Mouse (Mus musculus) CD4-positive, CD25-positive, alpha-beta regulatory T cell, adult 4 months (primary cell): Measurements from ENCODE around the gene Sorbs2. TPM values are rescaled to one million over a fixed set of nuclear protein-coding genes. Genes with fewer than 3 reads are reported as not detected.
"Not testable (repeated sequence)": the region's sequence is repeated elsewhere in the genome, so short reads cannot be mapped to it uniquely, and the experiment has no call there.

ENCODE experiments used
- ATAC-seq: one replicate; pipeline ENCODE4 v1.8.0; 2017
- polyA plus RNA-seq, 2 experiments: library from polyadenylated mRNA; unstranded; fragments of 100-300 nt; shearing (Covaris generic); gene quantifications; one replicate each; pipeline ENCODE4 v1.2.1; 2017

Gene Sorbs2
- polyA plus RNA-seq, 2 experiments from 2014 or later: 0.30 to 0.96 TPM

- ATAC-seq: no peak
Observed at GRCm38 (mm10) chr8:45845906-45846305, 338.3 kb downstream of the Sorbs2 start.

- ATAC-seq: no peak
Observed at GRCm38 (mm10) chr8:45855118-45855517, 347.5 kb downstream of the Sorbs2 start.

- ATAC-seq: no peak
Observed at GRCm38 (mm10) chr8:45857734-45858133, 350.1 kb downstream of the Sorbs2 start.

- no peak for ATAC-seq
Observed at GRCm38 (mm10) chr8:45858391-45858790, 350.8 kb downstream of the Sorbs2 start.

- ATAC-seq: not testable (repeated sequence)
Observed at GRCm38 (mm10) chr8:45871587-45871986, 364.0 kb downstream of the Sorbs2 start.

GRCm38 (mm10) chr8:45872077-45872476, 364.5 kb downstream of the Sorbs2 start:
- ATAC-seq: no peak

- ATAC-seq: no peak
Observed at GRCm38 (mm10) chr8:45874945-45875626, 367.5 kb downstream of the Sorbs2 start.

- ATAC-seq: no peak
Observed at GRCm38 (mm10) chr8:45876397-45876796, 368.8 kb downstream of the Sorbs2 start.

Other genes starting within 250 kb of the Sorbs2 start
- not detected for gene F11, start 245.8 kb upstream of the Sorbs2 start, polyA plus RNA-seq
- under 1 TPM in 1 of 2 experiments, not detected in 1; 0.43 TPM for gene Klkb1, start 212.9 kb upstream of the Sorbs2 start, polyA plus RNA-seq
- not detected for gene Gm45753, start 199.3 kb upstream of the Sorbs2 start, polyA plus RNA-seq
- gene Cyp4v3, start 174.6 kb upstream of the Sorbs2 start, polyA plus RNA-seq: 10 to 100 TPM; 15.4 to 17.4 TPM
- gene Fam149a, start 125.5 kb upstream of the Sorbs2 start, polyA plus RNA-seq: not detected
- under 1 TPM; 0.79 to 0.93 TPM for gene Tlr3, start 96.7 kb upstream of the Sorbs2 start, polyA plus RNA-seq